Mouse (Mus musculus) E14TG2a.4 (cell line): ENCODE data around the gene Xrcc6.
A peak's percentile ranks its signal among the peaks of the same experiment; 100 is the strongest.

ENCODE experiments used
- H3K27me3 ChIP-seq: 2 replicates; pipeline ENCODE4 v1.6.1; 2014; ENCODE audit warnings: low read length, control low read depth; ENCODE audit not compliant: insufficient read depth
- H3K36me3 ChIP-seq: 2 replicates; pipeline ENCODE4 v1.6.1; 2014; ENCODE audit warnings: low read length, control low read depth; ENCODE audit not compliant: insufficient read depth
- H3K4me1 ChIP-seq: replicated peaks from 2 replicates; pipeline ENCODE4 v1.6.1; 2014; ENCODE audit warnings: low read depth, low read length, control low read depth
- H3K4me3 ChIP-seq: replicated peaks from 2 replicates; pipeline ENCODE4 v1.5.1; 2014; ENCODE audit warnings: mild to moderate bottlenecking, low read length
- H3K9me3 ChIP-seq: 2 replicates; pipeline ENCODE4 v1.6.1; 2014; ENCODE audit warnings: low read length, control low read depth
- CTCF ChIP-seq: conservative IDR thresholded peaks from 2 replicates; pipeline ENCODE4 v1.5.1; 2014; ENCODE audit warnings: low read length
- NANOG ChIP-seq: IDR thresholded peaks from 2 replicates; pipeline ENCODE4 v1.6.1; 2014; ENCODE audit warnings: borderline replicate concordance, low read length, mixed read lengths
- POU5F1 ChIP-seq: IDR thresholded peaks from 2 replicates; pipeline ENCODE4 v1.6.1; 2014; ENCODE audit warnings: low read length, borderline replicate concordance

Xrcc6 gene

DNA sequence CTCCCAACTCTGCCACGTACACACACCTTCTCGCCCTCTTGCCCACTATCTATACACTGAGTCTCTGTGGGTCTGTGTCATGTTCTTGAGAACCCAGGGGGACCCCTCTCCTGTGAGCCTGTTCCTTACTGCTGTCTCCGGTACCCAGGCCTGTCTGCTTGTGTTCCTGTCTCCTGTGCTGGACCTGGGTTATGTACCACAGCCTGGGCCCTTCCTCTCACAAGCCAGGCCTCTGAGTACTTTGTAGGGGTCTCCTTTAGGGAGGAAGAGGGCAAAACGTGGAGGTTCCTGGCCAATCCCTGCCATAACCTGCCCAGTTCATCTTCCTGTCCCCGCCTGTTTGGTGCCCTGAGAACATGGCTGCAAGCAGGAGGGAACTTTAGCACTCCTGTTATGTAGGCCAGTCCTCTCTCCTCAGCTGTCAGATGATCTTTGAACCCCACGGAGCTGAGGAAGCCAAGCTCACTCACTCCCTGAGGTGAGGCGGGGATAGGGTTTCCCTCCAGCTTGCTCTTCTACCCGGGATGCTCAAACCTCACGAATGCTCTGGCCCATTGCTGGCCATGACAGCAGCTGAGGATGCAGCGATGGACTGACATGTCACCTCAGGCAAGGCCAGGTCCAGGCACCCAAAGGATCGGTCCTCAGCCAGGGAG is 38.0 kb upstream of the Xrcc6 start:
- no peak for TF ChIP-seq POU5F1
- no peak for TF ChIP-seq NANOG
- TF ChIP-seq CTCF: no peak
- Histone ChIP-seq H3K36me3 (peaks cover 50% of the 10 kb centered on the region), H3K9me3 (no peaks in the 10 kb centered on the region), H3K4me1 (peaks cover 47% of the 10 kb centered on the region), H3K4me3 (no peak overlapping the region), H3K27me3 (no peaks in the 10 kb centered on the region; the same call in 1 of the 2 replicates)

- peaks cover 61% of the 10 kb centered on the region for H3K36me3 ChIP-seq
- no peaks in the 10 kb centered on the region for H3K9me3 ChIP-seq
- no peak overlapping the region for H3K4me3 ChIP-seq
- TF ChIP-seq CTCF (no peak), POU5F1 (no peak), NANOG (no peak)
- H3K4me1 ChIP-seq: peaks cover 53% of the 10 kb centered on the region
- no peaks in the 10 kb centered on the region for H3K27me3 ChIP-seq
These were observed 36.9 kb upstream of the Xrcc6 start for GRCm38 (mm10) chr15:81950716-81951115.

- TF ChIP-seq NANOG: no peak
- no peak for TF ChIP-seq CTCF
- no peak for TF ChIP-seq POU5F1
- Histone ChIP-seq H3K4me3 (no peak overlapping the region), H3K36me3 (peaks cover 66% of the 10 kb centered on the region), H3K9me3 (no peaks in the 10 kb centered on the region), H3K4me1 (peaks cover 54% of the 10 kb centered on the region), H3K27me3 (no peaks in the 10 kb centered on the region)
These were observed 36.5 kb upstream of the Xrcc6 start for GRCm38 (mm10) chr15:81951159-81951558.

DNA sequence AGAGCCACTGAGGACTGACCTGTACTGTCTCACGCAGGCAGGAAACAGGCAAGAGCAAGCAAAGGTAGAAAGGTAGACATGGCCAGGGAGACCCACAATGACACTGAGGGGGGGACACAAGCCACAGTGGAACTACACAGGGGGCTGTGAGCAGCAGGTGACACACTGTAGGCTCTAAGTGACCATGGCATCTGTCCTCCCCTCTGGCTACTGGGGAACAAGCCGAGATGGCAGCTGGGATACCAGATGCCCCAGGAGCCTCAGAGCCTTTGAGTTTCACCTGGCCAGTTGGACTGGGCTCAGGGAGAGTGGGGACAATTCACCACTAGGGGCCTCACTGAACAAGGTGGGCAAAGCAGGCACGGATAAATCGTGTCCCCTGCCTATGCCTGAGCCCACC is 35.3 kb upstream of the Xrcc6 start:
- Histone ChIP-seq H3K27me3 (no peaks in the 10 kb centered on the region), H3K4me3 (no peak overlapping the region), H3K4me1 (peaks cover 59% of the 10 kb centered on the region), H3K9me3 (no peaks in the 10 kb centered on the region), H3K36me3 (peaks cover 77% of the 10 kb centered on the region)
- TF ChIP-seq POU5F1 (no peak), CTCF (no peak), NANOG (no peak)

- Histone ChIP-seq H3K9me3 (no peaks in the 10 kb centered on the region), H3K4me3 (no peak overlapping the region), H3K36me3 (peaks cover 96% of the 10 kb centered on the region), H3K27me3 (no peaks in the 10 kb centered on the region), H3K4me1 (peaks cover 69% of the 10 kb centered on the region)
- TF ChIP-seq NANOG (no peak), CTCF (no peak), POU5F1 (no peak)
These were observed 33.5 kb upstream of the Xrcc6 start for GRCm38 (mm10) chr15:81954151-81954583.

- TF ChIP-seq CTCF (no peak), NANOG (no peak)
- H3K4me3 ChIP-seq: no peak overlapping the region
- no peaks in the 10 kb centered on the region for H3K9me3 ChIP-seq
- H3K27me3 ChIP-seq: no peaks in the 10 kb centered on the region
- peaks cover 68% of the 10 kb centered on the region for H3K4me1 ChIP-seq
- H3K36me3 ChIP-seq: peaks cover 97% of the 10 kb centered on the region
These were observed 32.9 kb upstream of the Xrcc6 start for GRCm38 (mm10) chr15:81954716-81955115.

DNA sequence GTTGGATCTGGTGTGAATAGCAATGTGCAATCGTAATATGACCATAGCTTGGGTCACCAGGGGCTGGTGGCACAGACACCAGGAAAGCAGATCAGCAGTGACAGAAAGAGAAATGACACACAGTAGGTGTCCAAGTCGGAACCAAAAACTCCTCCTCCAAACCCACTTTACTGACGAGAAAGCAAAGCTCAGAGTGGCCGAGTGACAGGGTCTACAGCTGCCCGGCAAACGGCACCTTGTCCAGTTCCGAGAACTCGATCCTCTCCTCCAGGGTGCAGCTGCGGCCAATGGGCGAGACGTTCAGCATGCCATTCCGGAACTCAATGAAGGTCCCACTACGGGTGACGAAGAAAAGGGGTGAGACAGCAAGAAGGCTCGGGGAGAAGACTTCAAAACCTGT is 32.2 kb upstream of the Xrcc6 start:
- Histone ChIP-seq H3K27me3 (no peaks in the 10 kb centered on the region), H3K4me1 (peaks cover 65% of the 10 kb centered on the region), H3K36me3 (peaks cover 90% of the 10 kb centered on the region), H3K9me3 (no peaks in the 10 kb centered on the region), H3K4me3 (no peak overlapping the region)
- TF ChIP-seq POU5F1: no peak
- TF ChIP-seq NANOG: no peak
- TF ChIP-seq CTCF: no peak

GRCm38 (mm10) chr15:81956457-81956856 is 31.2 kb upstream of the Xrcc6 start:
- H3K27me3 ChIP-seq: no peaks in the 10 kb centered on the region
- no peaks in the 10 kb centered on the region for H3K9me3 ChIP-seq
- peak overlapping the region; percentile 8; the same call in 1 of the 2 replicates for H3K4me3 ChIP-seq
- no peak for TF ChIP-seq NANOG
- TF ChIP-seq POU5F1: no peak
- TF ChIP-seq CTCF: peak; percentile 96
- H3K36me3 ChIP-seq: peaks cover 79% of the 10 kb centered on the region
- H3K4me1 ChIP-seq: peaks cover 60% of the 10 kb centered on the region

- H3K27me3 ChIP-seq: no peaks in the 10 kb centered on the region
- H3K4me3 ChIP-seq: peak overlapping the region; percentile 100
- H3K4me1 ChIP-seq: peaks cover 66% of the 10 kb centered on the region
- peaks cover 68% of the 10 kb centered on the region for H3K36me3 ChIP-seq
- H3K9me3 ChIP-seq: no peaks in the 10 kb centered on the region
- TF ChIP-seq NANOG (no peak), POU5F1 (no peak), CTCF (no peak)
These were observed 30.0 kb upstream of the Xrcc6 start for GRCm38 (mm10) chr15:81957598-81957997.
